Mouse (Mus musculus): ENCODE results near the gene Klk10.

DNA sequence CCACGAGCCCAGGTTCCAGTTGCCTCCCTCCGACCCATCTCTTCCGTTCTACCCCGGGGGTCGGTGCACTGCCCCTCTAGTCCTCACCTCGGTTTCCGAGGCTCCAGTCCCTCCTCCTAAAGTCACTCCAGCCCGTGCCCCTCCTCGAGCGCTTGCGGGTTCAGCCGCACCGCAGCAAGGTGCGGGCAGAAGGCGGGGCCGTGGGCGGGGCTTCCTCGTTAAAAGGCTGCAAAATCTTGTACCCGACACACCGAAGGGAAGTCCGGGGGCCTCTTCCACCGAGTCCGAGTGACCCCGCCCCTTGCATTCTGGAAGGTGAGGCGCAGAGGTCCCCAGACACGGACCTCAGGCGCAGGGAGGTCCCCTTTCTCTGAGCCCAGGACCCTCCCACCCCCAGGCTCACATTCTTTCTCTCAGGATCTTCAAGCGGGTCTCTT, 16.5 kb downstream of the Klk10 start, which contains the start of gene Klk8:
- TF ChIP-seq CTCF (IDR thresholded peaks at IDR 0.05; ENCODE audit: low read depth) (no peak), EP300 (IDR thresholded peaks at IDR 0.05; ENCODE audit: low read depth) (no peak)
